Mouse (Mus musculus): Measurements from ENCODE around the gene Pex6. TPM values are rescaled to one million over a fixed set of nuclear protein-coding genes. Genes with fewer than 3 reads are reported as not detected.

The Pex6 gene
- 3.1 TPM for polyA plus RNA-seq (2017; shearing (Covaris generic))

GRCm38 (mm10) chr17:46710959-46711597, at the start of gene Pex6:
Gene Pex6 (plus strand): TSS chr17:46711463.

GRCm38 (mm10) chr17:46673850-46674529, 37.3 kb upstream of the Pex6 start, which contains the start of gene Rrp36:
Gene Rrp36 (minus strand): TSS chr17:46674352.

GRCm38 (mm10) chr17:46678416-46678815, 32.8 kb upstream of the Pex6 start, which contains the start of gene Mea1:
Gene Mea1 (plus strand): TSS chr17:46678793.

GRCm38 (mm10) chr17:46680760-46681373, 30.4 kb upstream of the Pex6 start, which contains the start of gene Klhdc3:
Gene Klhdc3 (minus strand): TSS chr17:46680914.

GRCm38 (mm10) chr17:46704887-46705835, 6.1 kb upstream of the Pex6 start, which contains the start of gene Ppp2r5d:
Gene Ppp2r5d (minus strand): TSS chr17:46705111.

GRCm38 (mm10) chr17:46728904-46729318, 17.6 kb downstream of the Pex6 start, which contains the start of gene Gnmt:
Gene Gnmt (minus strand): TSS chr17:46729168.

GRCm38 (mm10) chr17:46751794-46752556, 40.7 kb downstream of the Pex6 start, which contains the start of gene Cnpy3:
Gene Cnpy3 (minus strand): TSS chr17:46752214.

GRCm38 (mm10) chr17:46763544-46763943, 52.3 kb downstream of the Pex6 start, which contains the start of gene Ptcra:
Gene Ptcra (minus strand): TSS chr17:46763712.

GRCm38 (mm10) chr17:46772404-46773277, 61.4 kb downstream of the Pex6 start, which contains the start of gene 2310039H08Rik:
Gene 2310039H08Rik (plus strand): TSS chr17:46772635.

Other genes with a start within 250 kb of the Pex6 start
- gene Ttbk1, start 223.8 kb upstream of the Pex6 start, polyA plus RNA-seq (2017; shearing (Covaris generic)) = 0.15 TPM
- 8.3 TPM for gene Dnph1, start 214.8 kb upstream of the Pex6 start, polyA plus RNA-seq (2017; shearing (Covaris generic))
- 9.2 TPM for gene Cul9, start 165.1 kb upstream of the Pex6 start, polyA plus RNA-seq (2017; shearing (Covaris generic))
- 4.5 TPM for gene Srf, start 155.3 kb upstream of the Pex6 start, polyA plus RNA-seq (2017; shearing (Covaris generic))
- not detected for gene Ptk7, start 82.0 kb upstream of the Pex6 start, polyA plus RNA-seq (2017; shearing (Covaris generic))
- 27.1 TPM for gene Klc4, start 65.4 kb upstream of the Pex6 start, polyA plus RNA-seq (2017; shearing (Covaris generic))
- gene Mrpl2, start 65.2 kb upstream of the Pex6 start, polyA plus RNA-seq (2017; shearing (Covaris generic)) = 62.4 TPM
- gene Cul7, start 61.1 kb upstream of the Pex6 start, polyA plus RNA-seq (2017; shearing (Covaris generic)) = 12.7 TPM
- gene Rrp36, start 37.1 kb upstream of the Pex6 start, polyA plus RNA-seq (2017; shearing (Covaris generic)) = 69.6 TPM
- gene Mea1, start 32.7 kb upstream of the Pex6 start, polyA plus RNA-seq (2017; shearing (Covaris generic)) = 184 TPM
- 82.1 TPM for gene Klhdc3, start 30.5 kb upstream of the Pex6 start, polyA plus RNA-seq (2017; shearing (Covaris generic))
- 57.8 TPM for gene Ppp2r5d, start 6.4 kb upstream of the Pex6 start, polyA plus RNA-seq (2017; shearing (Covaris generic))
- 0.27 TPM for gene Gnmt, start 17.7 kb downstream of the Pex6 start, polyA plus RNA-seq (2017; shearing (Covaris generic))
- gene Cnpy3, start 40.8 kb downstream of the Pex6 start, polyA plus RNA-seq (2017; shearing (Covaris generic)) = 57.0 TPM
- gene Ptcra, start 52.2 kb downstream of the Pex6 start, polyA plus RNA-seq (2017; shearing (Covaris generic)) = not detected
- 30.9 TPM for gene 2310039H08Rik, start 61.2 kb downstream of the Pex6 start, polyA plus RNA-seq (2017; shearing (Covaris generic))
- 154 TPM for gene Rpl7l1, start 71.2 kb downstream of the Pex6 start, polyA plus RNA-seq (2017; shearing (Covaris generic))
- 17.6 TPM for gene Bicral, start 147.0 kb downstream of the Pex6 start, polyA plus RNA-seq (2017; shearing (Covaris generic))
- gene Tbcc, start 179.2 kb downstream of the Pex6 start, polyA plus RNA-seq (2017; shearing (Covaris generic)) = 18.5 TPM
- gene Prph2, start 199.0 kb downstream of the Pex6 start, polyA plus RNA-seq (2017; shearing (Covaris generic)) = not detected

All from activated CD4-positive, CD25-positive, alpha-beta regulatory T cell, adult 9 weeks (primary cell).